Mouse (Mus musculus) intestine, embryonic 14.5 days (tissue): ENCODE measurements around the gene Olfr564. TPM values are rescaled to one million over a fixed set of nuclear protein-coding genes. Genes with fewer than 3 reads are reported as not detected.

Source experiments
- ATAC-seq: fragments of 200-750 bp; cut with Nextera tagmentation; replicated peaks from 2 replicates; pipeline ENCODE4 v1.8.0; 2017; ENCODE audit warnings: low read depth, moderate number of reproducible peaks, moderate TSS enrichment, moderate library complexity; ENCODE audit not compliant: low FRiP score, low TSS enrichment
- DNase-seq: peaks from one replicate; pipeline ENCODE4 v3.0.0-alpha.2; 2018; ENCODE audit warnings: low spot score
- H3K27ac ChIP-seq: fragments of 300-500 bp; sonication (generic); 2 replicates; pipeline ENCODE4 v1.5.1; 2014; ENCODE audit warnings: low read depth, mild to moderate bottlenecking, control low read depth
- H3K27me3 ChIP-seq: fragments of 300-500 bp; sonication (generic); replicated peaks from 2 replicates; pipeline ENCODE4 v1.6.1; 2014; ENCODE audit warnings: low read length, control low read depth; ENCODE audit not compliant: control insufficient read depth, insufficient read depth
- H3K36me3 ChIP-seq: fragments of 300-500 bp; sonication (generic); 2 replicates; pipeline ENCODE4 v1.6.1; 2014; ENCODE audit warnings: low read length, control low read depth; ENCODE audit not compliant: control insufficient read depth, insufficient read depth
- H3K4me1 ChIP-seq: fragments of 300-500 bp; sonication (generic); replicated peaks from 2 replicates; pipeline ENCODE4 v1.6.1; 2014; ENCODE audit warnings: low read length, control low read depth, mixed read lengths; ENCODE audit not compliant: control insufficient read depth, insufficient read depth
- H3K4me2 ChIP-seq: fragments of 300-500 bp; sonication (generic); 2 replicates; pipeline ENCODE4 v1.6.1; 2014; ENCODE audit warnings: low read length
- H3K4me3 ChIP-seq: fragments of 300-500 bp; sonication (generic); 2 replicates; pipeline ENCODE4 v1.5.1; 2014; ENCODE audit warnings: low read depth, low read length, control low read depth, mixed read lengths
- H3K9ac ChIP-seq: fragments of 300-500 bp; sonication (generic); 2 replicates; pipeline ENCODE4 v1.6.1; 2014; ENCODE audit warnings: mild to moderate bottlenecking, low read length
- H3K9me3 ChIP-seq: fragments of 300-500 bp; sonication (generic); 2 replicates; pipeline ENCODE4 v1.6.1; 2016; ENCODE audit warnings: low read length, control low read depth; ENCODE audit not compliant: control insufficient read depth
- WGBS: fragments of 180-500 bp; shearing (Covaris S2); extraction: QIAGEN DNeasy Blood & Tissue Kit; methylation state at CpG from one replicate; pipeline ENCODE4 v1.1.7; 2014; 5-methylcytosine and 5-hydroxymethylcytosine counted together
- polyA plus RNA-seq: library from polyadenylated mRNA; unstranded; fragments of >200 nt; fragmentation: Nextera tagmentation; extraction: Ambion mirVana; gene quantifications from 2 replicates; pipeline ENCODE4 v1.2.1, GENCODE M21; 2014

The Olfr564 gene
- not detected in 2 replicates for polyA plus RNA-seq

- H3K27me3 ChIP-seq = no peaks in the 10 kb centered on the region
- H3K9ac ChIP-seq = no peak within 1 kb of the TSS
- DNase-seq (no peak), ATAC-seq (no peak)
- no peaks in the 10 kb centered on the region for H3K4me1 ChIP-seq
- no peaks in the 10 kb centered on the region for H3K36me3 ChIP-seq
- H3K4me2 ChIP-seq = no peak within 1 kb of the TSS
- H3K27ac ChIP-seq = no peak within 1 kb of the TSS
- no peaks in the 10 kb centered on the region for H3K9me3 ChIP-seq
- no peak within 1 kb of the TSS for H3K4me3 ChIP-seq
These were observed at the start of gene Olfr564 for GRCm38 (mm10) chr7:102803180-102803579. Gene Olfr564, plus strand, starts transcription at chr7:102803480.

GRCm38 (mm10) chr7:102759266-102759665, 44.0 kb upstream of the Olfr564 start, which contains the start of the genes Olfr560 and Olfr78:
Gene Olfr560, minus strand, starts transcription at chr7:102759366.
Gene Olfr78, minus strand, starts transcription at chr7:102759471.
- no peak within 1 kb of the TSS for H3K4me2 ChIP-seq
- ATAC-seq (no peak), DNase-seq (no peak)
- no peaks in the 10 kb centered on the region for H3K4me1 ChIP-seq
- no peaks in the 10 kb centered on the region for H3K9me3 ChIP-seq
- no peaks in the 10 kb centered on the region for H3K27me3 ChIP-seq
- 58% methylated on average over 4 of the region's 4 CpGs for WGBS
- no peak within 1 kb of the TSS for H3K4me3 ChIP-seq
- H3K9ac ChIP-seq = no peak within 1 kb of the TSS
- H3K36me3 ChIP-seq = no peaks in the 10 kb centered on the region
- H3K27ac ChIP-seq = no peak within 1 kb of the TSS

GRCm38 (mm10) chr7:102770921-102771320, 32.4 kb upstream of the Olfr564 start, which contains the start of gene Olfr561:
Gene Olfr561, plus strand, starts transcription at chr7:102771221.
- no peak within 1 kb of the TSS for H3K4me2 ChIP-seq
- 73% methylated on average over 2 of the region's 2 CpGs for WGBS
- H3K36me3 ChIP-seq = no peaks in the 10 kb centered on the region
- H3K27me3 ChIP-seq = no peaks in the 10 kb centered on the region
- no peaks in the 10 kb centered on the region for H3K9me3 ChIP-seq
- no peak within 1 kb of the TSS for H3K4me3 ChIP-seq
- no peak within 1 kb of the TSS for H3K9ac ChIP-seq
- DNase-seq = no peak
- ATAC-seq = no peak
- no peak within 1 kb of the TSS for H3K27ac ChIP-seq
- no peaks in the 10 kb centered on the region for H3K4me1 ChIP-seq

Other genes with a start within 250 kb of the Olfr564 start
- gene Trim21, start 238.0 kb upstream of the Olfr564 start, polyA plus RNA-seq = 0.81 and 1.2 TPM in 2 replicates
- not detected in 2 replicates for gene Olfr550, start 232.0 kb upstream of the Olfr564 start, polyA plus RNA-seq
- not detected in 2 replicates for gene Olfr551, start 211.6 kb upstream of the Olfr564 start, polyA plus RNA-seq
- gene Olfr552, start 205.7 kb upstream of the Olfr564 start, polyA plus RNA-seq = not detected in 2 replicates
- gene Olfr553, start 185.3 kb upstream of the Olfr564 start, polyA plus RNA-seq = not detected in 2 replicates
- gene Olfr554, start 165.0 kb upstream of the Olfr564 start, polyA plus RNA-seq = not detected in 2 replicates
- gene Olfr555, start 144.7 kb upstream of the Olfr564 start, polyA plus RNA-seq = not detected in 2 replicates
- gene Olfr556, start 138.6 kb upstream of the Olfr564 start, polyA plus RNA-seq = not detected in 2 replicates
- gene Trim68, start 116.2 kb upstream of the Olfr564 start, polyA plus RNA-seq = 13.5 and 14.2 TPM in 2 replicates
- not detected in 2 replicates for gene Olfr557, start 107.6 kb upstream of the Olfr564 start, polyA plus RNA-seq
- gene Olfr558, start 101.3 kb upstream of the Olfr564 start, polyA plus RNA-seq = 0.11 TPM in 1 of 2 replicates, not detected in the other
- not detected in 2 replicates for gene Olfr33, start 84.4 kb upstream of the Olfr564 start, polyA plus RNA-seq
- gene Olfr559, start 76.0 kb upstream of the Olfr564 start, polyA plus RNA-seq = not detected in 2 replicates
- gene Olfr560, start 44.1 kb upstream of the Olfr564 start, polyA plus RNA-seq = 0.15 TPM in 1 of 2 replicates, not detected in the other
- 0.31 and 0.39 TPM in 2 replicates for gene Olfr78, start 44.0 kb upstream of the Olfr564 start, polyA plus RNA-seq
- gene Olfr561, start 32.3 kb upstream of the Olfr564 start, polyA plus RNA-seq = not detected in 2 replicates
- gene Olfr566, start 55.3 kb downstream of the Olfr564 start, polyA plus RNA-seq = not detected in 2 replicates
- gene Olfr568, start 73.6 kb downstream of the Olfr564 start, polyA plus RNA-seq = not detected in 2 replicates
- not detected in 2 replicates for gene Olfr569, start 87.4 kb downstream of the Olfr564 start, polyA plus RNA-seq
- not detected in 2 replicates for gene Olfr570, start 91.1 kb downstream of the Olfr564 start, polyA plus RNA-seq
- gene Olfr571, start 114.1 kb downstream of the Olfr564 start, polyA plus RNA-seq = not detected in 2 replicates
- gene Olfr572, start 120.9 kb downstream of the Olfr564 start, polyA plus RNA-seq = not detected in 2 replicates
- not detected in 2 replicates for gene Olfr573-ps1, start 139.1 kb downstream of the Olfr564 start, polyA plus RNA-seq
- not detected in 2 replicates for gene Olfr574, start 145.0 kb downstream of the Olfr564 start, polyA plus RNA-seq
- gene Olfr575, start 155.3 kb downstream of the Olfr564 start, polyA plus RNA-seq = not detected in 2 replicates
- gene Olfr576, start 159.2 kb downstream of the Olfr564 start, polyA plus RNA-seq = not detected in 2 replicates
- gene Olfr577, start 172.5 kb downstream of the Olfr564 start, polyA plus RNA-seq = not detected in 2 replicates
- not detected in 2 replicates for gene Olfr578, start 185.8 kb downstream of the Olfr564 start, polyA plus RNA-seq
- gene Olfr582, start 234.5 kb downstream of the Olfr564 start, polyA plus RNA-seq = not detected in 2 replicates
- not detected in 2 replicates for gene Olfr583, start 247.8 kb downstream of the Olfr564 start, polyA plus RNA-seq